Mouse (Mus musculus): Measurements from ENCODE around the gene Csf2rb. TPM values are rescaled to one million over a fixed set of nuclear protein-coding genes. Genes with fewer than 3 reads are reported as not detected.

Gene Csf2rb
- total and polyA plus RNA-seq, 3 experiments, result 3.2 to 10.1 TPM; not detected in 1

- no peak overlapping the region for H3K9ac ChIP-seq (ENCODE audit: control insufficient read depth, low read depth, low read length, poor library complexity, severe bottlenecking)
Observed at GRCm38 (mm10) chr15:78330706-78331105, 5.2 kb downstream of the Csf2rb start.

GRCm38 (mm10) chr15:78331523-78332340, 6.2 kb downstream of the Csf2rb start:
- H3K27me3 ChIP-seq (ENCODE audit: control insufficient read depth in 1 of 2, insufficient read depth in 2 of 2, low read length in 2 of 2), result no peaks in the 10 kb centered on the region
- H3K79me2 ChIP-seq (ENCODE audit: control insufficient read depth, insufficient read depth, low read length, poor library complexity), result peaks cover 3% of the 10 kb centered on the region; the same call in 1 of the 2 replicates
- no peaks in the 10 kb centered on the region for H3K9me3 ChIP-seq (replicated peaks; ENCODE audit: insufficient read depth, low read length)
- no peak for DNase-seq (ENCODE audit: low read depth, low spot score)
- TF ChIP-seq MAX (IDR thresholded peaks at IDR 0.05; ENCODE audit: low read length), result no peak
- no peak for TF ChIP-seq MEF2A (IDR thresholded peaks at IDR 0.05; ENCODE audit: extremely low read depth, insufficient replicate concordance, low read depth, low read length, poor library complexity, severe bottlenecking)
- TF ChIP-seq CTCF (IDR thresholded peaks at IDR 0.05 in 2 of 3, conservative IDR thresholded peaks at IDR 0.05 in 1 of 3; ENCODE audit: control insufficient read depth in 1 of 3, insufficient read depth in 1 of 3, low read depth in 2 of 3, low read length in 3 of 3, poor library complexity in 1 of 3, severe bottlenecking in 1 of 3), result no peak
- no peak for TF ChIP-seq POLR2AphosphoS2 (IDR thresholded peaks at IDR 0.05; ENCODE audit: low read length)
- no peak for TF ChIP-seq ELF1 (IDR thresholded peaks at IDR 0.05; ENCODE audit: low read depth, low read length)
- TF ChIP-seq UBTF (IDR thresholded peaks at IDR 0.05; ENCODE audit: borderline replicate concordance, insufficient read depth, low read depth, low read length), result no peak
- no peak for TF ChIP-seq KAT2A (conservative IDR thresholded peaks at IDR 0.05; ENCODE audit: low read depth, low read length)
- no peak for TF ChIP-seq SMC3 (IDR thresholded peaks at IDR 0.05; ENCODE audit: low read depth, low read length)
- TF ChIP-seq USF2 (IDR thresholded peaks at IDR 0.05; ENCODE audit: borderline replicate concordance in 1 of 2, insufficient read depth in 1 of 2, low read depth in 1 of 2, low read length in 2 of 2), result no peak
- TF ChIP-seq MAZ (IDR thresholded peaks at IDR 0.05; ENCODE audit: low read depth, low read length), result no peak
- TF ChIP-seq GABPA (IDR thresholded peaks at IDR 0.05; ENCODE audit: low read depth, low read length), result no peak
- TF ChIP-seq USF1 (IDR thresholded peaks at IDR 0.05; ENCODE audit: low read depth, low read length), result no peak
- TF ChIP-seq BHLHE40 (IDR thresholded peaks at IDR 0.05; ENCODE audit: borderline replicate concordance, low read depth, low read length), result no peak
- no peak for TF ChIP-seq TAL1 (IDR thresholded peaks at IDR 0.05; ENCODE audit: low read length)
- no peak for TF ChIP-seq RAD21 (IDR thresholded peaks at IDR 0.05; ENCODE audit: low read depth, low read length)
- TF ChIP-seq MYC (IDR thresholded peaks at IDR 0.05; ENCODE audit: low read depth, low read length), result no peak
- no peak for TF ChIP-seq TBP (IDR thresholded peaks at IDR 0.05; ENCODE audit: low read depth, low read length)
- no peak for TF ChIP-seq ZC3H11A (IDR thresholded peaks at IDR 0.05; ENCODE audit: low read depth, low read length)
- no peak for TF ChIP-seq EP300 (IDR thresholded peaks at IDR 0.05; ENCODE audit: low read depth in 1 of 2, low read length in 2 of 2)
- TF ChIP-seq TCF12 (IDR thresholded peaks at IDR 0.05; ENCODE audit: low read depth, low read length), result no peak
- H3K27ac ChIP-seq (ENCODE audit: control insufficient read depth, low read depth, low read length), result no peak overlapping the region
- H3K9ac ChIP-seq (ENCODE audit: control insufficient read depth, low read depth, low read length, poor library complexity, severe bottlenecking), result no peak overlapping the region
- no peak overlapping the region for H3K4me3 ChIP-seq (ENCODE audit: control insufficient read depth in 1 of 2, insufficient read depth in 1 of 2, low read depth in 2 of 2, low read length in 2 of 2)
- H3K36me3 ChIP-seq (ENCODE audit: control insufficient read depth in 1 of 2, insufficient read depth in 2 of 2, low read length in 2 of 2), result no peaks in the 10 kb centered on the region
- H3K4me1 ChIP-seq (ENCODE audit: control insufficient read depth in 1 of 2, insufficient read depth in 2 of 2, low read length in 2 of 2), result peaks cover 0 to 6% of the 10 kb centered on the region in 2 experiments; a peak in 1 of 4 replicates

More at GRCm38 (mm10) chr15:78330706-78331105, 5.2 kb downstream of the Csf2rb start:
- Histone ChIP-seq H3K79me2 (ENCODE audit: control insufficient read depth, insufficient read depth, low read length, poor library complexity) (peaks cover 7% of the 10 kb centered on the region), H3K4me3 (ENCODE audit: control insufficient read depth in 1 of 2, insufficient read depth in 1 of 2, low read depth in 2 of 2, low read length in 2 of 2) (no peak overlapping the region), H3K36me3 (ENCODE audit: control insufficient read depth in 1 of 2, insufficient read depth in 2 of 2, low read length in 2 of 2) (peaks cover 0 to 4% of the 10 kb centered on the region in 2 experiments; a peak in 1 of 4 replicates), H3K27me3 (ENCODE audit: control insufficient read depth in 1 of 2, insufficient read depth in 2 of 2, low read length in 2 of 2) (no peaks in the 10 kb centered on the region), H3K27ac (ENCODE audit: control insufficient read depth, low read depth, low read length) (no peak overlapping the region), H3K9me3 (replicated peaks; ENCODE audit: insufficient read depth, low read length) (no peaks in the 10 kb centered on the region), H3K4me1 (ENCODE audit: control insufficient read depth in 1 of 2, insufficient read depth in 2 of 2, low read length in 2 of 2) (peaks cover 0 to 13% of the 10 kb centered on the region in 2 experiments; a peak in 2 of 4 replicates)
- no peak for TF ChIP-seq GATA1 (IDR thresholded peaks at IDR 0.05; ENCODE audit: low read depth, low read length)
- no peak for TF ChIP-seq RCOR1 (IDR thresholded peaks at IDR 0.05; ENCODE audit: low read depth, low read length)
- no peak for TF ChIP-seq UBTF (IDR thresholded peaks at IDR 0.05; ENCODE audit: borderline replicate concordance, insufficient read depth, low read depth, low read length)
- DNase-seq (ENCODE audit: low read depth, low spot score), result no peak

All from MEL (cell line).